Mouse (Mus musculus): ENCODE measurements around the gene Hes5. TPM values are rescaled to one million over a fixed set of nuclear protein-coding genes. Genes with fewer than 3 reads are reported as not detected.

The Hes5 gene
- 0.11 and 0.13 TPM in 2 replicates for polyA plus RNA-seq (2015; fragmentation: Nextera tagmentation; extraction: Ambion mirVana)

DNA sequence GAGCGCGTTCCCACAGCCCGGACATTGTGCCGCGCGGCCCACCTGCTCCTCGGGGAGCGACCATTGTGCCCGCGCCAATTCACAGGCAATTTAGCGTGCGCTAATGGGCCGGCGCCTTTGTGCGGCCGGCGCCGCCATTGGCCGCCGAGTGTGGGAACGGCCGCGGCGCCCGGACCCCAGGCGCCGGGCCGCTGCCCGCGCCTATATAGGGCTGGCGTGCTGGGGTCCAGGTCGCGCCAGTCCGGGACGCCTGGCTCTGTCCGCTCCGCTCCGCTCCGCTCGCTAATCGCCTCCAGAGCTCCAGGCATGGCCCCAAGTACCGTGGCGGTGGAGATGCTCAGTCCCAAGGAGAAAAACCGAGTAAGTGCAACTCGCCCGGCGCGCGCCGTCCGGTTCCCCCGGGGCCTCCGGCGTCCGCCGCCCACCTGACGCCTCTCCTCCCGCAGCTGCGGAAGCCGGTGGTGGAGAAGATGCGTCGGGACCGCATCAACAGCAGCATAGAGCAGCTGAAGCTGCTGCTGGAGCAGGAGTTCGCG is at the start of gene Hes5:
TSS of gene Hes5 (plus strand) at position 234 of the 536 bp plus-strand sequence.
- Histone ChIP-seq H3K9ac (ENCODE audit: low read depth, low read length) (peak within 1 kb of the TSS; percentile 6; the same call in 1 of the 2 replicates), H3K27ac (ENCODE audit: low read length) (no peak within 1 kb of the TSS), H3K36me3 (ENCODE audit: control insufficient read depth, insufficient read depth) (no peaks in the 10 kb centered on the region), H3K4me3 (ENCODE audit: low read depth, low read length) (peak within 1 kb of the TSS; percentile 44), H3K4me1 (ENCODE audit: control insufficient read depth, low read depth, low read length) (peaks cover 31% of the 10 kb centered on the region), H3K9me3 (replicated peaks; ENCODE audit: control insufficient read depth, low read length) (no peaks in the 10 kb centered on the region), H3K4me2 (ENCODE audit: low read depth, low read length) (peak within 1 kb of the TSS; percentile 49), H3K27me3 (ENCODE audit: control insufficient read depth, insufficient read depth, low read depth, low read length) (peaks cover 80% of the 10 kb centered on the region)
- WGBS (ENCODE audit: insufficient replicate concordance): under 1% methylated on average over 65 of the region's 65 CpGs
- no peak for ATAC-seq (ENCODE audit: low read depth)

- peak; percentile 93 for ATAC-seq (ENCODE audit: low read depth)
- H3K27ac ChIP-seq (ENCODE audit: low read length): peak overlapping the region; percentile 97
- H3K4me1 ChIP-seq (ENCODE audit: control insufficient read depth, low read depth, low read length): peaks cover 83% of the 10 kb centered on the region
- no peaks in the 10 kb centered on the region for H3K27me3 ChIP-seq (ENCODE audit: control insufficient read depth, insufficient read depth, low read depth, low read length)
- H3K36me3 ChIP-seq (ENCODE audit: control insufficient read depth, insufficient read depth): peaks cover 21% of the 10 kb centered on the region
- WGBS (ENCODE audit: insufficient replicate concordance): 11% methylated on average over 2 of the region's 2 CpGs
- no peaks in the 10 kb centered on the region for H3K9me3 ChIP-seq (replicated peaks; ENCODE audit: control insufficient read depth, low read length)
- peak overlapping the region; percentile 71 for H3K9ac ChIP-seq (ENCODE audit: low read depth, low read length)
- H3K4me3 ChIP-seq (ENCODE audit: low read depth, low read length): peak overlapping the region; percentile 38
- peak overlapping the region; percentile 68 for H3K4me2 ChIP-seq (ENCODE audit: low read depth, low read length)
These were observed 49.1 kb upstream of the Hes5 start for GRCm38 (mm10) chr4:154911644-154912043.

DNA sequence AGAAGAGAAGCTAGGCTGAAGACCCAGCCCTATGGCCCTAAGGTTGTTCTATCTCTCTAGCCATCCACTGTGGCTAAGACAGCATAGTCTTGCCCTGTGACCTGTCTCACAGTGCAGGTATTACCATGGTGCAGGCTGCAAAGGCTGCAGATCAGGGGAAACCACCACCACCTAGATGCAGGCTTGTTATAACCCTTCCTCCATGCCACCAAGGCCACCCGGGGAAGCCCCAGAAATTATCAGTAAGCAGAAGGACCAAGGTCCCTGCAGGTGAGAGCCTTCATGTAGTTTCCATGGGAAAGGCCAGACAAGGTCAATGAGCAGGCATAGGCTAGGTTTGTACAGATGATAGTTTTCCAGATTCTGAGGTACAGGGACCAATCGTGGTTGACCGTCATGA is 46.9 kb upstream of the Hes5 start:
- ATAC-seq (ENCODE audit: low read depth): no peak
- Histone ChIP-seq H3K9ac (ENCODE audit: low read depth, low read length) (peak overlapping the region; percentile 71), H3K4me2 (ENCODE audit: low read depth, low read length) (no peak overlapping the region), H3K27me3 (ENCODE audit: control insufficient read depth, insufficient read depth, low read depth, low read length) (no peaks in the 10 kb centered on the region), H3K36me3 (ENCODE audit: control insufficient read depth, insufficient read depth) (peaks cover 39% of the 10 kb centered on the region), H3K27ac (ENCODE audit: low read length) (peak overlapping the region; percentile 97), H3K9me3 (replicated peaks; ENCODE audit: control insufficient read depth, low read length) (no peaks in the 10 kb centered on the region), H3K4me3 (ENCODE audit: low read depth, low read length) (no peak overlapping the region), H3K4me1 (ENCODE audit: control insufficient read depth, low read depth, low read length) (peaks cover 88% of the 10 kb centered on the region)
- 78% methylated on average over 3 of the region's 3 CpGs for WGBS (ENCODE audit: insufficient replicate concordance)

DNA sequence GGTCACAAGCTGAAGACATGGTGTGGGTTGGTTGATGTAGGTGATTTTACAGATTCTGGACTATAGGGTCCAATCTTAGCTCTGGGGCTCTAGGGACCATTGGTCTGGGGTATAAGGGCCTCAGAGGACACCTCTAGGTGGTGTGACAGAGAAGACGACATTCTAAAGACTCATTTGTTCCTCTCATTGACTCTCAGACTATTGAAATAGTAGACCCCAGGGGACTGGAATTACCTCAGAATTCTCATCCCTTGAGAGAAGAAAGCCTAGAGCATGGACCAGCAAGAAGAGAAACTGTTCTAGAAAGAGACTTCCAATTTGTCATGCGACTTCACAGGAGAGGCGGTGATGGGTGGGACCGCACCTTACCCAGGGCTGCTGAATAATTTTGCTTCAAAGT is 46.5 kb upstream of the Hes5 start:
- ATAC-seq (ENCODE audit: low read depth): no peak
- H3K4me3 ChIP-seq (ENCODE audit: low read depth, low read length): no peak overlapping the region
- peaks cover 87% of the 10 kb centered on the region for H3K4me1 ChIP-seq (ENCODE audit: control insufficient read depth, low read depth, low read length)
- WGBS (ENCODE audit: insufficient replicate concordance): 93% methylated on average over 4 of the region's 4 CpGs
- H3K36me3 ChIP-seq (ENCODE audit: control insufficient read depth, insufficient read depth): peaks cover 40% of the 10 kb centered on the region
- peak overlapping the region; percentile 97 for H3K27ac ChIP-seq (ENCODE audit: low read length)
- no peaks in the 10 kb centered on the region for H3K9me3 ChIP-seq (replicated peaks; ENCODE audit: control insufficient read depth, low read length)
- 0 out of 2 replicates have a peak overlapping the region, but pooled peaks have one; percentile 71 for H3K9ac ChIP-seq (ENCODE audit: low read depth, low read length)
- no peaks in the 10 kb centered on the region for H3K27me3 ChIP-seq (ENCODE audit: control insufficient read depth, insufficient read depth, low read depth, low read length)
- H3K4me2 ChIP-seq (ENCODE audit: low read depth, low read length): no peak overlapping the region

DNA sequence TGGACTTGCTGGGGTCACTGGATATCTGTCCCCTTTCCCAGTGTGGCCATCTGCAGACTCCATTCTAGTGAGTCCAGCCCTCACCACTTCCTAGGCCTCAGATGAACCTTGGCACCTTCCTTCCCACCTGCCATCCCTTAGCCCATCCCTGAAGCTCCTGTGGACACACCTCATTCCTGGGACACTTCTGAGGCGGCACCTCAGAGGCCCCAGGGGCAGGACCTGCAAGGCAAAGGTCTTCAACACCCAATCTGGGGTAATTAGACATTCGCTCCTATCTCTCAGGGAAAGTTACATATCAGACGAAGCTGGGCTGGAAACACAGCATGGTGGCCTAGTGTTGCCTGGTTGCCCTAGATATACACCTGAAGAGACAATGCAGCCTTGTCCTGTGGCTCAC is 46.0 kb upstream of the Hes5 start:
- Histone ChIP-seq H3K27me3 (ENCODE audit: control insufficient read depth, insufficient read depth, low read depth, low read length) (no peaks in the 10 kb centered on the region), H3K4me3 (ENCODE audit: low read depth, low read length) (no peak overlapping the region), H3K9ac (ENCODE audit: low read depth, low read length) (0 out of 2 replicates have a peak overlapping the region, but pooled peaks have one; percentile 2), H3K36me3 (ENCODE audit: control insufficient read depth, insufficient read depth) (peaks cover 40% of the 10 kb centered on the region), H3K9me3 (replicated peaks; ENCODE audit: control insufficient read depth, low read length) (no peaks in the 10 kb centered on the region), H3K4me1 (ENCODE audit: control insufficient read depth, low read depth, low read length) (peaks cover 84% of the 10 kb centered on the region), H3K4me2 (ENCODE audit: low read depth, low read length) (no peak overlapping the region), H3K27ac (ENCODE audit: low read length) (peak overlapping the region; percentile 97)
- 41% methylated on average over 3 of the region's 3 CpGs for WGBS (ENCODE audit: insufficient replicate concordance)
- no peak for ATAC-seq (ENCODE audit: low read depth)

GRCm38 (mm10) chr4:154915286-154915685 is 45.4 kb upstream of the Hes5 start:
- Histone ChIP-seq H3K9ac (ENCODE audit: low read depth, low read length) (no peak overlapping the region), H3K27me3 (ENCODE audit: control insufficient read depth, insufficient read depth, low read depth, low read length) (no peaks in the 10 kb centered on the region), H3K36me3 (ENCODE audit: control insufficient read depth, insufficient read depth) (peaks cover 40% of the 10 kb centered on the region), H3K4me3 (ENCODE audit: low read depth, low read length) (no peak overlapping the region), H3K4me1 (ENCODE audit: control insufficient read depth, low read depth, low read length) (peaks cover 78% of the 10 kb centered on the region), H3K4me2 (ENCODE audit: low read depth, low read length) (no peak overlapping the region; the same call in 1 of the 2 replicates), H3K9me3 (replicated peaks; ENCODE audit: control insufficient read depth, low read length) (no peaks in the 10 kb centered on the region), H3K27ac (ENCODE audit: low read length) (peak overlapping the region; percentile 97)
- whole genome bisulfite sequencing (ENCODE audit: insufficient replicate concordance): 40% methylated on average over 10 of the region's 10 CpGs
- no peak for ATAC-seq (ENCODE audit: low read depth)

- no peaks in the 10 kb centered on the region for H3K9me3 ChIP-seq (replicated peaks; ENCODE audit: control insufficient read depth, low read length)
- no peaks in the 10 kb centered on the region for H3K27me3 ChIP-seq (ENCODE audit: control insufficient read depth, insufficient read depth, low read depth, low read length)
- H3K27ac ChIP-seq (ENCODE audit: low read length): peak overlapping the region; percentile 97
- 0 out of 2 replicates have a peak, but pooled peaks have one; percentile 12 for ATAC-seq (ENCODE audit: low read depth)
- peaks cover 46% of the 10 kb centered on the region for H3K36me3 ChIP-seq (ENCODE audit: control insufficient read depth, insufficient read depth)
- no peak overlapping the region for H3K4me2 ChIP-seq (ENCODE audit: low read depth, low read length)
- no peak overlapping the region for H3K4me3 ChIP-seq (ENCODE audit: low read depth, low read length)
- no peak overlapping the region for H3K9ac ChIP-seq (ENCODE audit: low read depth, low read length)
- peaks cover 67% of the 10 kb centered on the region for H3K4me1 ChIP-seq (ENCODE audit: control insufficient read depth, low read depth, low read length)
- WGBS (ENCODE audit: insufficient replicate concordance): 49% methylated on average over 4 of the region's 4 CpGs
These were observed 44.1 kb upstream of the Hes5 start for GRCm38 (mm10) chr4:154916662-154917061.

DNA sequence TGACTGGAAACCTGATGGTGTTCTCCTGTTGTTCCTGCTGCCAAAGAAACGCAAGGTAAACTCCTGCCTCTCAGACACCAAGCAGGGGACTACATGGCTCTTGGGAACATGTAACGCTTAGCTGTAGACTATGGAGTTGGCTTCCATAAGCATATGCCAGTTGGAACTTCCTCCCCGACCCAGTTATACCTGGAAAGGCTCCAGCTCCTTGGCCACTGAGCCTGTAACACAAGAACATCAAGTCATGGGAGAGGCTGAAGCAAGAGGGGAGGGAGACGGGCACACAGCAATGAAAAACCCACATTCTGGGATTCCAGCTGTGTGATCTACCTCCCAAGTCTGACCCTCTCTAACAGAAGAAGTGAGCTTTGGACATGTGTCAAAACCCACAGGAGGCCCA is 38.4 kb upstream of the Hes5 start:
- H3K27me3 ChIP-seq (ENCODE audit: control insufficient read depth, insufficient read depth, low read depth, low read length): no peaks in the 10 kb centered on the region
- H3K4me2 ChIP-seq (ENCODE audit: low read depth, low read length): peak overlapping the region; percentile 82
- WGBS (ENCODE audit: insufficient replicate concordance): 89% methylated on average over 4 of the region's 4 CpGs
- H3K9ac ChIP-seq (ENCODE audit: low read depth, low read length): 0 out of 2 replicates have a peak overlapping the region, but pooled peaks have one; percentile 4
- H3K4me3 ChIP-seq (ENCODE audit: low read depth, low read length): peak overlapping the region; percentile 76
- peak overlapping the region; percentile 3; the same call in 1 of the 2 replicates for H3K27ac ChIP-seq (ENCODE audit: low read length)
- H3K9me3 ChIP-seq (replicated peaks; ENCODE audit: control insufficient read depth, low read length): no peaks in the 10 kb centered on the region
- no peak for ATAC-seq (ENCODE audit: low read depth)
- peaks cover 63% of the 10 kb centered on the region for H3K4me1 ChIP-seq (ENCODE audit: control insufficient read depth, low read depth, low read length)
- peaks cover 74% of the 10 kb centered on the region for H3K36me3 ChIP-seq (ENCODE audit: control insufficient read depth, insufficient read depth)

DNA sequence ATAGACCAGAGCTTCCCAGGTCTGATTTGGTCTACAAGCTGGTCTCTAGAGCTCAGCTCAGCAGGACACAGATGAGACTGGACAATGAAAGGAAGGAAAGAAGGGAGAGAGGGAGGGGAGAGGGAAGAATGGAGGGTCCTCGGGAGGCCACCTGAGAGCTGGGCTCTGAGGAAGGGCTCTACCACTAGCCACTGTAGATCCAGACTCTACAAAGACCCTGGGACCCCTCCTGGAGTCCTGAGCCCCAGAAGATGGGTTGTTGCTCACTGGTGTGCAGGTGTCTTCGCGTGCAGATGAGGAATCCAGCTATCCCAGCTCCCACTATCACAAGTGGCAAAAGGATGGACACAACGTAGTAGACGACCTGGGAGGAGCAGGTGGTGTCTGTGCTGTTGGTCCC is 37.8 kb upstream of the Hes5 start:
- H3K4me3 ChIP-seq (ENCODE audit: low read depth, low read length): peak overlapping the region; percentile 76
- H3K27ac ChIP-seq (ENCODE audit: low read length): peak overlapping the region; percentile 3; the same call in 1 of the 2 replicates
- H3K9ac ChIP-seq (ENCODE audit: low read depth, low read length): 0 out of 2 replicates have a peak overlapping the region, but pooled peaks have one; percentile 4
- ATAC-seq (ENCODE audit: low read depth): no peak
- H3K4me2 ChIP-seq (ENCODE audit: low read depth, low read length): peak overlapping the region; percentile 82
- H3K9me3 ChIP-seq (replicated peaks; ENCODE audit: control insufficient read depth, low read length): no peaks in the 10 kb centered on the region
- no peaks in the 10 kb centered on the region for H3K27me3 ChIP-seq (ENCODE audit: control insufficient read depth, insufficient read depth, low read depth, low read length)
- peaks cover 67% of the 10 kb centered on the region for H3K36me3 ChIP-seq (ENCODE audit: control insufficient read depth, insufficient read depth)
- 90% methylated on average over 5 of the region's 5 CpGs for WGBS (ENCODE audit: insufficient replicate concordance)
- H3K4me1 ChIP-seq (ENCODE audit: control insufficient read depth, low read depth, low read length): peaks cover 57% of the 10 kb centered on the region
